Mouse (Mus musculus): Measurements from ENCODE around the gene Zbtb42.

Zbtb42 gene

DNA sequence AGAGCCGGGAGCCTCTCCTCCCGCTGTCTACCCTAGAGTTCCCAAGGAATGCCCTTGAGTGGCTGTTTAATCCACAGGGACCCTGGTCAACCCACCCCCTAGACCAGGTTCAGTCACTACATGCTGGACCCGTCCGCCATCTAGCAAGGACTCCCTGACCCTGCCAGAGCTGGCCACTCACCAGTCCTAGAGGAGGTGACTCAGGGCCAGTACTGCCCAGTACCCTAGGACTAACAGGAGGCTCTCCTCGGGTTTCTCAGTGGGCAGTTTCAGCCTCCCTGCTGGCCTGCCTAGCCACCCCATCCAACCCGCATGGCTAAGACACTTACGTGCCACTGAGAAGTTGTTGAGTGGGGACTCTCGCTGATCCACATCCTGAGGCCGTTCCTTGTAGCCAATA lies 16.8 kb upstream of the Zbtb42 start:
- no peak for DNase-seq (ENCODE audit: low read depth, low spot score)

DNA sequence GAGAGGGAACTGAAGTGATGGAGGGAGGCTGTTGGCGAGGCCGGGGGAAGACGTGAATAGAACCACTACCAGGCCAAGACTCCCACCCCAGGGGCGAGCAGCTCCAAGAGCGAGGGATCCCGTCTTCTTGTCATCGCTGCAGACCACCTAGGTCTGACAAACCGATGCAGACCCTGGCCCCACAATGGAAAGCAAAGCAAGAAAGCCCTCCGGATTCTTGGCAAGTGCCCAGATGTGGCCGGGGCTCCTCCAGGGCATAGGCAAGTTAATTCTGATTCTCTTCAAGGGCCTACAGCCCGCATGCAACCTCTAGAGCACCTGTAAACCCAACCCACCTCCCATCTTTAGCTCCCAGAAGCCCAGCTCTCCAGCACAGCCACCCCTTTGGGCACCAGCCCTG lies 15.3 kb upstream of the Zbtb42 start:
- no peak for DNase-seq (ENCODE audit: low read depth, low spot score)

DNA sequence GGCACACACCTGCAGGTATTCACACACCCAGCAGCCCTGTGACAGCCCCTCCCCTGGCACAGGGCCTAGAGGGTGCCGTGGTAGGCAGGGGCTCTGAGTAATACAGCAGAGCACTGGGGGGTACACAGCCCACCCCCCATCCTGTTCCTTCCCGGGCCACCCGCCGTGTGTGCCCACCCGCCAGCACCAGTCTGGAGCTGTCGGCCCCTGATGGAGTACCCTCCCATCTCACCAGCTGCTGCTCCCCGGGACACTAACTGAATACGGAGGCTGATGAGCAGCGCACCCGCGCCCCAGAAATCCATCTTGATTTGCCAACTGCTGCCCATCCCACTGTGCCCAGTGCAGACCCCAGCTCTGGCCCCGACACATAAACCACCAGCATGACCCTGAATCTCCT lies 14.9 kb upstream of the Zbtb42 start:
- DNase-seq (ENCODE audit: low read depth, low spot score) = no peak

DNA sequence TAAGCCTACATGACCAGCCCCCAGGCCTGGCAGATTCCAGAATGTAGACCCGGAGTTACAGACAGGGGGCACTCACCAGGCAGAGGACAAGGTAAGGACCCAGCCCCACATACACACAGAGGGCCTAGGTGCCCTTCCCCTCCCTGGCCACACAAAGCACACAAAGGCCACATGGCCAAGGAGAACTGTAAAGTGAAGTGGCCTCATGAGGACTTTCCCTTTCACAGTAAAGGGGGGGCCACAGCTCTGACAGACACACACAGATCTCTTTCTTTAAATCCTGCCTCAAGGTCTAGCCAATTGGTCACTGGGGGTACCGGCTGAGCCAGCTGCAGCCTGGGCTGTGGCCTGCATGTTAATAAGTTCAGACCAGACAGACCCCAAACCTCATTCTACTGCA lies 14.5 kb upstream of the Zbtb42 start:
- no peak for DNase-seq (ENCODE audit: low read depth, low spot score)

DNA sequence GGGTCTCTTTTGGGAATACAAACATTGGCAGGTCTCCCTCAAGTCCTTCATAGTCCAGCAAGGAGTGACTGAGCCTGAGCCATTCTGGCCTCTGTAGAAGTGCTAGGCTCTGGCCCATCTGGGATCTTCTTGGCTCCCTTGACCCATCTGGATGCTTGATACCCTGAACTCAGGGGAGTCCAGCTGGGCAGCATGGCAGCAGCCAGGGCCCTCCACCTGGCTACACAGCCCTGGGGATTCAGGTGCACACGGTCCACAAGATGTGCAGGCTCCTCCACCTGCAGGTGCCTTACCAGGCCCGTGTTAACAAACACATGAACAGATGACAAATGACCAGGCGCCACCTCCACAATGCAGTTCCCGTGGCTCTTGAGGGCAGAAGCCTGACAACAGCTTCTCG lies 14.0 kb upstream of the Zbtb42 start:
- DNase-seq (ENCODE audit: low read depth, low spot score) = no peak

DNA sequence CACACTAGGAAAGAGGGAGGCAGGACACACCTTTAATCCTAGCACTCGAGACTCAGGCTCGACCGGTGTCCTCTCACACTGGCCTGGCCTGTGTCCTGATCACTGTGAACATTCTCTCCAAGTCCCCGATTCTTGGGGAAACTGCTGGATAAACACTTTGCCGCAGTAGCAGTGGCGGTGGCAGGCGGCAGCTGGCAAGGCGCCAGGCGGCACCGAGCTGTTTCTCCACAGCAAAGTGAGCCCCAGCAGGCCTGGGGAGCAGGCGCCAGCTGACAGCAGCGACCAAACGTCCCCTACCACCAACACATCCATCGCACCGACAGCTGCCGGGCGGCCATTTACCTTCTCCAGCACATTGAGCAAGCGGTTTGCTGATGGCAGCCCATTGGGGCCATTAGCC lies 13.2 kb upstream of the Zbtb42 start:
- no peak for DNase-seq (ENCODE audit: low read depth, low spot score)

DNA sequence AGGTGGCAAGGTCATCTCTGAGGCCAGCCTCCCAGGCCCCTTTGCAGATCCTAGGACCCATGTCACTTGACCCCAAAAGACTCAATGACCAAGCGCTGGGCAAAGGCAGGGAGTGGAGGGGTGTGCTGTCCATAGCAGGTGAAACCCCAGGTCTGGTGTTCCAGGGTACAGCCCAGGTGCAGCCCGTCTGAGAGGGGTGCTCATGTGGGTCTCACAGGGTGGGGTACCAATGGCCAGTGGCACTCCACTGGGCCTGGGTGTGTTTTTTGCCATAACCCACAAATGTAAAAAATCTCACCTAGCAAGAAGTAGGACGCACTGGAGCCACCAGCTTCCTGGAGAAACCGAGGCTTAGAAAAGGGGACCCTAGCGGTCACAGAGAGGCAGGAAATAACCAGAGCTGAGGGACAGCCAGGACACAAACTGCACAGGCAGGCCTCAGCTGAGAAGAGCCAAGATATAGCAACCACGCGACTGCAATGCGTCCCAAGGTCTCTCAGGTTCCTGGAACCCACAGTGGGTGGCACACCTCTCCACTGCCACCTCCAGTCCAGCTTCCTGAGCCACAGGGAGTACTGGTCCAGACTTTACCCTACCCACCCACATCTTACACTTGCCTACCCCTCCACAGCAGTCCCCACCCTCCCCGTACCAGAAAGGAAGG lies 12.6 kb upstream of the Zbtb42 start:
- DNase-seq (ENCODE audit: low read depth, low spot score) = no peak

DNA sequence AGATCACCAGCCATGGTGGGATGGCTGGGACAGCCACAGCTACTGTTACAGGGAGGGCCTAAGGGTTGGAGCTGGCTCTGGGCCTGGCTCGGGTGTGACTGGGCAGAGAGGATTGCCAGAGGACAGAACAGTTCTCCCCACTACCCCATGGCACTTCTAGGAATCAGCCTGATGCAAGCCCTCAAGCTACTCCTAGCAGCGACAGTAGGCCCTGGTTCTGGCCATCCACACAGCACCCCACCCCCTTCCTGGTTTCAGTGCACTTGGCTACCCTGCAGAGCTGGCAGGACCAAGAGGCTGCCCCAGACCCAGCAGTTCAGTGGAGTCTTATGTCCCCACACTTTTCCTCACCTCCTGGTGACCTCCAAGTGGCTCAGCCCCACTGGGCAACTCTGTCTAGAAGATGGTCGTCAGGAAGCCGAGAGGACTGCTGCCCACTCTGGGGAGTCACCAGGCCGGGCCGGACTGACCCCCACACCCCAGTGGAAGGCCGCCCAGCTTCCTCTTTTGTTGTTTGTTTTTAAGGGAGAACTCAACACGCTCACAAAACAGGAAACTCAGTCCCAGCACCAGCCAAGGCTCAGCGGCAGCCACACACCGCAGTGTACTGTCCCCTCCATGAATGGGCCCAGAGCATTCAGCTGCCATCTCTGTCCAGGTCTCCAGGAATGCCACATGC lies 10.9 kb upstream of the Zbtb42 start:
- no peak for DNase-seq (ENCODE audit: low read depth, low spot score)

DNA sequence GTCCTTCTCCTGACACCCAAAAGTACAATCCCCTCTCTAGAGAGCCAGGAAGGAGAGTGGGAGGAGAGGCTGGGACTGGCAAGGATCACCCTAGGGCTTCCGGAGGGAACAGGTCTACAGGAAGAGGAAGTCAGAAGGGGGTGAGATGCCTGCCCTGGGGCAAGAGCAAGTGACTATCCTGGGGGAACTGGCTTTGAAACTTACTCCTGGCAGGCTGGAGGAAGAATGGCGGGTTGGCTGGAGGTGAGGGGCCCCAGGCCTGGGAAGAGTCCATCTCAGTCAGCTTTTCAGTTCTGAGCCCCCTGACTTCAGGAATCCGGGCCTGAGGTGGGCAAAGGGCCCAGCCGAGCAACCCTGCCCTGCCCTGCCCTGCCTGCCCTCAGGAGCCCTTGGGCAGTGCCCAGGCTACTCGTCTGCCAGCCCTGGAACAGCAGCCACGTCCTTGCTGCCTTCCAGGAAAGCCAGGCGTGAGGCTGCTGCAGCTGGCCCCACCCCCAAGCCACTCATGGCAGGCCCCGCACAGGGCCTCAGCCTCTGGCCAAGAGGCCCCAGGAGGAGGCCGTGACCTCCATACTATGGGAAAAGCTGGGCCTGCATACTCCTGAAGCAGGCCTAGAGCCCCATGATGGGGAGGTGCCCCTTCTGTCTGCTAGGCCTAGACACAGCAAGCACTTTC lies 7.8 kb upstream of the Zbtb42 start:
- DNase-seq (ENCODE audit: low read depth, low spot score) = no peak

DNA sequence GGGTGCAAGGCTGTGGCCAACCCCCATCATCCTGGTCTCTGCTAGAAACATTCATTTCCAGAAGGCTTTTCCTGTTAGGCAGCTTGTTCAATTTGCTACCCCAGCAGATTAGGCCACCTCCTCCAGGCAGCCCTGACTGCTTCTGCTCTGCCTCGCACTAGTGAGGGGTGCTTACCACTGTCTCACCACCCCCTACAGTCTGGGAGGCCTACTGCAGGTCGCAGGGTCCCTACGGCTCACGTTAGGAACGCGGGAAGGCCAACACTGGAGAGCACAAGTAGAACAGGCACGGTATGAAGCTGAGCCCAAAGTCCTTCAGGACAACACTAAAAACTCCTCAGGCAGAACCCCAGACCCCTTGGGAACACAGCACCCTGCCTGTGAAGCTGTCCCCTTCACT lies 6.7 kb upstream of the Zbtb42 start:
- DNase-seq (ENCODE audit: low read depth, low spot score) = no peak

DNA sequence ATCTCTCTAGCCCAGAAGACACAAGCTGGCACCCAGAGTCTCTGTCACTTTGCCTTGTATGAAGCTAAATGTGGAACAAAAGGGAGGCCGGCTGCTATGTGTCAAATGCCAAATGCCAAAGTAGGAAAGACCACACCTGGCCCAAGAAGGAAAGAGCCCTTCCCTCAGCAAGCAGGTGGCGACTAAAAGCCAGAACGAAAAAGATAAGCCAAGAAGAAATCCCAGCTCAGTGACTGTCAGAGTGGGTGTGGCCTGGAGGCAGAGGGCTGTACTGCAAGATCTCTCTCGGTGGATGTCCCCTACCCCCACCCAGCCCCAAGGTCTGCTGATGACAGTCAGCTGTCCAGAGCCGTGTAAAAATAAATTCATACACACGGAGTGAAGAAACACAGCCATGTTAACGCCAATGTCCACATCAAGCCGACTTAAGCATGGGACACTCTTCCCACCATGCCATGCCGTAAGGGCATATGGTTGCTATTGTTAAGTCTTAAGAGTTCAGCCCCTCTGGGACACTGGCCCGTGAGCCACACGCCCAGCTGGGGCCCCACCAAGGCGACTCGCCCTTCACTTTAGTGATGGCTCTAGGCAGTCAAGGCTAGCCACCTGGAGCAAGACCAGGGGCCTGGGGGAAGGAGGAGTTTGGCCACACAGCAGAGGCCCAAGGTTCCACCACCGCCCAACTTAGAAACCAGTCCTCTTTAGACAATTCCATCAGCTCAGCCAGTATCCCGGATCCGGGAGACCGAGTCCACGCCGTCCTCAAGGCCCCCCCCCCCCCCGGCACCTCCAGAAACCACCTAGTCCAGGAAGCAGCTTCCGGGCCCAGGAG lies 5.7 kb upstream of the Zbtb42 start:
- DNase-seq (ENCODE audit: low read depth, low spot score) = no peak

DNA sequence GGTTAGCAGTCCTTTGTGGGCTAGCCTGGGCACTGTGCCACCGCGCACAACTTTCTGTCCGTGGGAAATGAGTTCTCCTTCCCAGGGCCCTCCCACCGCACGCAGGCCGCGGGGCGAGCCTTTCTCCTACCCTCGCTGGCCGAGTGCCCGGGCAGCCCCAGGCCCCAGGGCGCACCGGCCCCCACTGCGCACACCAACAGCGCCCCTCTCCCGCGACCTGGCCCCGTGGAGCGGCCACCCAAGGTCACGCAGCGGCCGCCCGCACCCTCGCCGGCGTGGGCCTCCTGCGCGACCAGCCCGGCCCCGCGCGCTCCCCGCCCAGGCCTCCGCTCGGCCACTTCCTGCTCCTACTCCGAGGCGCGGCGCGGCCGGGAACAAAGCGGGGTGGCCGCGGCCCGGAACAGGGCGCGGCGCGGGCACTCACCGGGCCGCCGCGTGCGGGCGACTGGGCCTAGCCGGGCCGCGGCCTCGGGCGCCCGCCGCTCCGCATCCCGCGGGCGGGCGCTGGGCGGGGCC lies 5.0 kb upstream of the Zbtb42 start:
- no peak for DNase-seq (ENCODE audit: low read depth, low spot score)

DNA sequence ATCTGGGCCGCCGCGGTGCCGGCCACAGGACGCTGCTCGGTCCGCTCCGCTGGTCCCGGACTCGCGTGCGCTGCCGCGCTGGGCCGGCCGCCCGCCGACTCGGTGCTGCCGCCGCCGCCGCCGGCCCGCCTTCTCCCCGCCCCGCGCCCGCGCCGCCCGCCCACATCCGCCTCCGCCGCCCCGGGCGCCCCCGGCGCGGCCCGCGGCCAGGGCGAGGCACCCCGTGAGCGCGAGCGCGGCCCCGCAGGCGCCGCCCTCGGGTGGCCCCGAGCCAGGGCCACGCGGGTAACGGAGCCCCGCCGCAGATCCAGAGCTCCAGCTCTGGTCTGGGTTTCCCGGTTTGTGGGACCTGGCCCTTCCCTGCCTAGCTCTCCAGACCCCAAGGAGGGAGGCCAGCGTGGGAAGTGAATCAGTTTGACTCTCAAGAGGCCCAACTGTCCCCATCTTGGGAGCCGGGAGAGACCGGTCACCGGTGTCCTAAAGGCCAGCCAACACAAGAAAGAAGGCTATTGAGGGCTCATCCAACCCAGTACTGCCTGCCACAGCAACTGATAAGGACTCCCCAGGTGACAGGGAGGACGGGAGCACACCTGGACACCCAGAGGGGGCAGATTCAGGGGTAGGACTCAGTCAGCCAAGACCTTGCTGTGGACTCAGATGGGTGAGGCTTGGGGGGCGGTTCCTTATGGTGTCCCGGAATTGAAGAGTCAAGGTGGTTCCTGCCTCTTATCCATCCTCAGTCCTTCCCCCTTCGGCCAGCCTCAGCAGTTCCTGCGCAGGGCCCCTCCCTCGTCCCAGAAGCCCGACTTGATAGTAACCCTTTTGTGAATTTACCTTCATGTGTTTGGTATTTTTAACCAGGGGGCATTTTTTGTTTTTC lies 4.3 kb upstream of the Zbtb42 start, which contains the start of gene Akt1:
TSS of gene Akt1 (minus strand) at position 753 of the 880 bp plus-strand sequence.
- no peak for DNase-seq (ENCODE audit: low read depth, low spot score)

DNA sequence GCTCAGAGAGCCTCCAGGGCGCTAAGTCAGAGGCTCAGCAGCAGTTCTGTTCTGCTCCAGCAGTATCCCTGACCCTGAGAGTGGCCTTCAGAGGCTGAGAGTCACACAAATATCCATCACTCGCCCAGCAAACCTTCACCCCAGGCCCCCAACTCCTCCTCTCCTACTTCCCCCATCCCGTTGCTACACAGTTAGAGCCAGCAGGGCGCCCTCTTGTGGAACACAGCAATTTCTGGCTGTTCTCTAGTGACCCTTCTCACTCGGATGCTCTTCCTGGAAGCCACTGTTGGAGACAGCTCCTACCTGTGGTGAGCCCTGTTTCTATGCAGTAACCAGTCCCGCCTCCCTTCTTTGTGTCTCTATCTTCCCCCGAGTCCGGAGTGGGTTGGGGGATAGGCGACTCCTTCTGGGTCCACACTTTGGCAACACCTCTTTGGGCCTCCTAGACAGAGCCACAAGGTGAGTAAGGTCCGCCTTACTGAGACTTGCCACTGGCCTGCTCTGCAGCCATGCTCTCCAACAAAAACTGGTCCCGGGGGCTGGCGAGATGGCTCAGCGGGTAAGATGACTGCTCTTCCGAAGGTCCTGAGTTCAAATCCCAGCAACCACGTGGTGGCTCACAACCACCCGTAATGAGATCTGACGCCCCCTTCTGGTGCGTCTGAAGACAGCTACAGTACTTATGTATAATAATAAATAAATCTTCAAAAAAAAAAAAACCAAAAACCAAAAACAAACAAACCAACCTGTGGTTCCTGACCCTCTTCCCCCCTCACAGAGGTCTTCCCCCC lies 3.2 kb upstream of the Zbtb42 start:
- peak; percentile 80 for DNase-seq (ENCODE audit: low read depth, low spot score)

DNA sequence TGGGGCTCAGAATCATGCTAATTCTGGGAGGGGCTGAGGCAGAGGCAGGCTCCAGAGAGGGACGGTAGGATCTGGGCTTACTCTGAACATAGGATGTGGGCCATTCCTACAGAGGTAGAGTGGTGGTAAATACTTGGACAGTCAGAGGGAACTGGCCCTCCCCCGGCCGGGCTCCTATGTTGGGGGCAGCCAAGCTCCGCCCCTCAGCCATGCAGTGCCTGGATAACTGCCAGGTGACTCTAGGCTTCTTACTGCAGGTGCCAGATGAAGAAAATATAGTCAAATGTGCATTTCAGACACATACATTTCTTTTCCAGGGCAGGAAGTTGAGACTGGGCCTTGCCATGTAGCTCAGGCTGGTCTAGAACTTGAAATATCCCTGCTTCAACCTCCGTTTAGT lies 1.6 kb upstream of the Zbtb42 start:
- DNase-seq (ENCODE audit: low read depth, low spot score) = no peak

DNA sequence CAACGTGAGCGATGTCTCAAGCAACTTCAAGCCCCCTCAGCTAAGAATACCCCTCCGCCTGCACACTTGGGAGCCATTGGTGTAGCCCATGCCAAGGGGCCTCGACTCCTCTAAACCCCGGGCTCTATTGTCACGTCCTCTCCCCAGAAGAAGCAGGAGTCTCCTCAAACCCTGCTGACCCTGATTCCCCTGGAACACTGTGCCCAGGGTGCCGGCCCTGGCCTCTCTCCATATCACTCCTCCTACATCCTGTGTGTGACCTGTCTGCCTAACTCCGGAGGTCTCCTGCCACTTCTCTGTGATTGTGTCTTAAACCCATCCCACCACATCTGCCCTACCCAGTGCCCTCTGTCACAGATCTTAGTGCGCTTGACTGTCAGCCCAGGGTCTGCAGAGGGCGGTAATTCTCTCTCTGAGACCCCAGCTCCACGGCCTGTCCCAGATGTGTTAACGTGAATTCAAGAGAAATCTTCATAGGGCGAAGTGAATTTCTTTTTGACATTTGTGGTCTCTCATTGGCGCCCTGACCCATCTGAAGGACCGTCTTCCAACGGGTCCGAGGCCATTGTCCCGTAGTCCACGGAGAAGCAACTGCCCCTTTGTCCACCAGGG lies 579 bp upstream of the Zbtb42 start:
- DNase-seq (ENCODE audit: low read depth, low spot score) = no peak

DNA sequence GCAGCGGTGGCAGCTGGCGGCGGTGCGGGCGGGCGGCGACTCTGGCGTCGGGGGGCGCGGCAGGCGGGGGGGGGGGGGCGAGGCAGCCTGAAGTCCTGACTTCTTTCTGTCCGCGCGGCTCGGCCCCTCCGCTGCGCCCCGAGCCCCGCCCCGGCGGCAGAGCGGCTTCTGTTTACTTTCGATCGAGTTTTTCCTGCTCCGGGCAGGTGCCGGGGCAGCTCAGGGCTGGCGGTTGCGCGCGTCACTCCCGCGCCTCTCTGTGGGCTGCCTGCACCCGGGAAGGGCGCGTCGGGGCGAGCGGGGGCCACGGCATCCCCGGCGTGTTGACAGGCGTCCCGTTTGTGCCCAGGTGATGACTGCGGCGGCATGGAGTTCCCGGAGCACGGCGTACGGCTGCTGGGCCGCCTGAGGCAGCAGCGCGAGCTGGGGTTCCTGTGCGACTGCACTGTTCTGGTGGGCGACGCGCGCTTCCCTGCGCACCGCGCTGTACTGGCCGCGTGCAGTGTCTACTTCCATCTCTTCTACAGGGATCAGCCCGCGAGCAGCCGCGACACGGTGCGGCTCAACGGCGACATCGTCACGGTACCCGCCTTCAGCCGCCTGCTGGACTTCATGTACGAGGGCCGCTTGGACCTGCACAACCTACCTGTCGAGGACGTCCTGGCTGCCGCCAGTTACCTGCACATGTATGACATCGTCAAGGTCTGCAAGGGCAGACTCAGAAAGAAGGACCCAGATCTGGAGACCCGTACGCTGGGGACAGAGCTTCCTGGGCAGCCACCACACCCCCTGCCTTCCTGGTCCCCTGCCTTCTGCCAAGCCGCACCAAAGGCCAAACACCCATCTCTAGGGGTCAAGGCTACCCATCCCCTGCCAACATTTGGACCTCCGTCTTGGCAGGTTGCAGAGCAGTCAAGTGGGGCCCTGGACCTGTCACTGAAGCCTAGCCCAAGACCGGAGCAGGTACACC lies 684 bp downstream of the Zbtb42 start:
- no peak for DNase-seq (ENCODE audit: low read depth, low spot score)

DNA sequence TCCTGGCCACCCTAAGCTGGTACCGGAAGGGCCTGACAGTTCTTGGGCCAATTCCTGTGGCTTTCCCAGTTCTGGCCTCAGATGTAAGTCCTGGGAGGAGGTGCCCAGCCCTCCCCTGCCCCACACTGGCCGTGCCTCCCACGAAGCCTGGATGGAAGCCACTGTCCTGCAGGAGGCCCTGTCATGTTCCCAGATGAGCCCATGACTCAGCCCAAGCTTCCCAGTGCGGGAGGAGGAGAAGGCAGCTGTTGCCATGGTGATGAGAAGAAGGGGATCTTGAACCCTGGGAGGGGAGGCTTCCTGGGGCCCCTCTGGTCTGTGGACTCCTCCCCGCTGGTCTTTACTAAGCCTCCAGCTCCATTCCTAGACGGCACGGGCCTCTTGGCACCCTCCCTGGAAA lies 4.7 kb downstream of the Zbtb42 start:
- no peak for DNase-seq (ENCODE audit: low read depth, low spot score)

DNA sequence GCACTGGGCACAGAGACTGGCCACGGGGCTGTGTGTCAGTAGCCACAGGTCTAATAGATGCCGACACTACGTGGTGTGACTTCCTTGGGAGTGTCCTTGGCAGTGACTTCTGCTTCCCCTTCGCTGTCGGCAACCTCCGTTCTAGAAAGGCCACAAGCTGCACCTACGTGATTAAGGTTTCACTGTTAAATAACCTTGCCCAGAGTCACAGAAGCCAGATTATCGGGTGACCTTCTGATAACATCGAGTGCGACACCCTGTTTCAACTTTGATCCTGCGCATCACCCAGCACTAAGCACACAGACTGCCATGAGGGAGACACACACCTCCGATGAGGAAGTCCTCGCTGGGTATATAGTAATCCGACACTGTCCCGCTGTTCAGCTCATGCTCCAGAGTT lies 9.8 kb downstream of the Zbtb42 start:
- no peak for DNase-seq (ENCODE audit: low read depth, low spot score)
